Mouse (Mus musculus): ENCODE measurements around the gene Nat8.
"Not testable (repeated sequence)": the region's sequence is repeated elsewhere in the genome, so short reads cannot be mapped to it uniquely, and the experiment has no call there.

The Nat8 gene

GRCm38 (mm10) chr6:85836827-85837226, 4.9 kb upstream of the Nat8 start:
- in situ Hi-C loops (cut with MboI, MseI), result loop anchor here (10.0 kb wide), 1 partner anchor 178 kb away; the partner anchor contains the start of gene Figla

- in situ Hi-C loops (cut with MboI, MseI), result loop anchor here (10.0 kb wide), 1 partner anchor 179 kb away; the partner anchor contains the start of gene Figla
These were observed 4.2 kb upstream of the Nat8 start for GRCm38 (mm10) chr6:85836098-85836497.

GRCm38 (mm10) chr6:85835104-85835503, 3.2 kb upstream of the Nat8 start:
- in situ Hi-C loops (cut with MboI, MseI), result loop anchor here (10.0 kb wide), 1 partner anchor 180 kb away; the partner anchor contains the start of gene Figla

GRCm38 (mm10) chr6:85834504-85835100, 2.7 kb upstream of the Nat8 start:
- in situ Hi-C loops (cut with MboI, MseI), result loop anchor here (10.0 kb wide), 1 partner anchor 180 kb away; the partner anchor contains the start of gene Figla

- in situ Hi-C loops (cut with MboI, MseI), result no loop called here
These were observed 2.4 kb downstream of the Nat8 start for GRCm38 (mm10) chr6:85829462-85829861.

- in situ Hi-C loops (cut with MboI, MseI), result no loop called here
These were observed 6.0 kb downstream of the Nat8 start for GRCm38 (mm10) chr6:85825886-85826285.

- in situ Hi-C loops (cut with MboI, MseI), result no loop called here
These were observed 8.3 kb downstream of the Nat8 start for GRCm38 (mm10) chr6:85823382-85824090.

GRCm38 (mm10) chr6:85822286-85822685, 9.6 kb downstream of the Nat8 start:
- in situ Hi-C loops (cut with MboI, MseI), result no loop called here

GRCm38 (mm10) chr6:85820837-85821236, 11.0 kb downstream of the Nat8 start, which contains the start of the genes Nat8f6 and Nat8f5:
TSS of gene Nat8f6 (minus strand) at chr6:85820954.
TSS of gene Nat8f5 (minus strand) at chr6:85820972.
- in situ Hi-C loops (cut with MboI, MseI), result no loop called here

- in situ Hi-C loops (cut with MboI, MseI), result no loop called here
These were observed 13.5 kb downstream of the Nat8 start for GRCm38 (mm10) chr6:85818338-85818737.

- in situ Hi-C loops (cut with MboI, MseI), result no loop called here
These were observed 18.5 kb downstream of the Nat8 start for GRCm38 (mm10) chr6:85813339-85813738.

- in situ Hi-C loops (cut with MboI, MseI), result not testable (repeated sequence)
These were observed 20.8 kb downstream of the Nat8 start for GRCm38 (mm10) chr6:85810942-85811537.

GRCm38 (mm10) chr6:85810514-85810913, 21.4 kb downstream of the Nat8 start:
- in situ Hi-C loops (cut with MboI, MseI), result not testable (repeated sequence)

- in situ Hi-C loops (cut with MboI, MseI), result loop anchor here (5.0 kb wide), 1 partner anchor 47 kb away; no protein-coding TSS in a partner anchor
These were observed 22.1 kb downstream of the Nat8 start for GRCm38 (mm10) chr6:85809784-85810183.

GRCm38 (mm10) chr6:85803180-85803579, 28.7 kb downstream of the Nat8 start:
- in situ Hi-C loops (cut with MboI, MseI), result loop anchor here (5.0 kb wide), 1 partner anchor 101 kb away; no protein-coding TSS in a partner anchor

Measured in T-helper 2 cell (primary cell).